Mouse (Mus musculus): ENCODE data around the gene Eif2ak4. TPM values are rescaled to one million over a fixed set of nuclear protein-coding genes. Genes with fewer than 3 reads are reported as not detected.

Eif2ak4 gene
- polyA plus RNA-seq, 1 experiment = 11.9 TPM

DNA sequence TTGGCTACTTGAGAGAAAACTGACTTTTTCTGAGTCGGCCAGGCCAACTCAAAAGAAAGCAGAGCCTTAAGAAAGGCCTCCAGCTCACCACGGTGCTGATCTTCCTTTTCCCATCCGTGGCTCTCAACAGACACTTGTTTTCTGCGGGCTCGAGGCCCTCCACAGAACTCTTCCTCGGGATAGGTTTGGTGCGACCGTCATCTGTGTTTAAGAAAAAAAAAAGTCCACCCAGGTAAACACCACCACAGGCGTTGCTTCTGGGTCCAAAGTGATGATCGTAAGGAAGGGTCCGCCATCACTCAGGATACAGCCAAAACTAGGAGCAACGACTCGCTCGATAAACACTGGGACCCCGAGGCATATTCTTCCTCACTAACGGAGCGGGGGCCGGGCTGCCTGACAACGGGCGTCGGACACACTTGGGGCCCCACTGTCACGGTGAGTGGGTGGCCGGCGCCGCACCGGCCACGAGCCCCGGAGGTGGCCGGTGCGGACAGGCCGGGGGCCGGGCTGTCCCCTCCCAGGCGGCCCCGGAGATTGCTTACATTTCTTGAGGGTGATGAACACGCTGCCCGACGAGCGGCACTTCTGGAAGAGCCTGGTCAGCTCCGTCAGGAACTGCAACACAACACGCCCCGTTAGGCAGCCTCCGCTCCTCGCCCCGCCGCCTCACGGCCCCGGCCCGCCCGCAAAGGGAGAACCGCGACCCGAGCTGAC, 90.6 kb downstream of the Eif2ak4 start:
- TF ChIP-seq CTCF (IDR thresholded peaks at IDR 0.05; ENCODE audit: extremely low read depth, insufficient read depth, insufficient read length, insufficient replicate concordance) (no peak), POLR2A (IDR thresholded peaks at IDR 0.05; ENCODE audit: low read depth, low read length) (no peak)
- no peaks in the 10 kb centered on the region for H3K27me3 ChIP-seq (ENCODE audit: control insufficient read depth, insufficient read depth, low read length)
- H3K4me3 ChIP-seq (ENCODE audit: extremely low read depth, insufficient read depth, insufficient read length) = peak overlapping the region; percentile 87
- peaks cover 8% of the 10 kb centered on the region; the same call in 1 of the 2 replicates for H3K36me3 ChIP-seq (ENCODE audit: control insufficient read depth, insufficient read depth, low read length)
- peaks cover 6% of the 10 kb centered on the region; the same call in 1 of the 2 replicates for H3K4me1 ChIP-seq (ENCODE audit: control insufficient read depth, insufficient read depth, insufficient read length)
- peak overlapping the region; percentile 69; the same call in 1 of the 2 replicates for H3K27ac ChIP-seq (ENCODE audit: insufficient read depth, low read length)
- DNase-seq (ENCODE audit: low read depth in 1 of 2, low spot score in 2 of 2) = no peak
- WGBS = under 1% methylated on average over 50 of the region's 52 CpGs

- peak; percentile 90 to 92 for DNase-seq (ENCODE audit: low read depth in 1 of 2, low spot score in 2 of 2)
- Histone ChIP-seq H3K4me3 (ENCODE audit: extremely low read depth, insufficient read depth, insufficient read length) (peak within 1 kb of the TSS; percentile 87), H3K4me1 (ENCODE audit: control insufficient read depth, insufficient read depth, insufficient read length) (peaks cover 6% of the 10 kb centered on the region; the same call in 1 of the 2 replicates), H3K27me3 (ENCODE audit: control insufficient read depth, insufficient read depth, low read length) (no peaks in the 10 kb centered on the region), H3K36me3 (ENCODE audit: control insufficient read depth, insufficient read depth, low read length) (peaks cover 8% of the 10 kb centered on the region; the same call in 1 of the 2 replicates), H3K27ac (ENCODE audit: insufficient read depth, low read length) (peak within 1 kb of the TSS; percentile 69)
- TF ChIP-seq CTCF (IDR thresholded peaks at IDR 0.05; ENCODE audit: extremely low read depth, insufficient read depth, insufficient read length, insufficient replicate concordance) = no peak
- TF ChIP-seq POLR2A (IDR thresholded peaks at IDR 0.05; ENCODE audit: low read depth, low read length) = peak; percentile 62
- under 1% methylated on average over 35 of the region's 35 CpGs for WGBS
Observed at GRCm38 (mm10) chr2:118479550-118479909, 91.1 kb downstream of the Eif2ak4 start, which contains the start of gene Srp14. TSS of gene Srp14 (minus strand) at chr2:118479711.

GRCm38 (mm10) chr2:118480886-118481285, 92.5 kb downstream of the Eif2ak4 start:
- WGBS = 94% methylated on average over 7 of the region's 7 CpGs
- no peak for DNase-seq (ENCODE audit: low read depth in 1 of 2, low spot score in 2 of 2)
- no peak overlapping the region for H3K4me3 ChIP-seq (ENCODE audit: extremely low read depth, insufficient read depth, insufficient read length)
- no peaks in the 10 kb centered on the region for H3K27me3 ChIP-seq (ENCODE audit: control insufficient read depth, insufficient read depth, low read length)
- peaks cover 5% of the 10 kb centered on the region; the same call in 1 of the 2 replicates for H3K36me3 ChIP-seq (ENCODE audit: control insufficient read depth, insufficient read depth, low read length)
- H3K4me1 ChIP-seq (ENCODE audit: control insufficient read depth, insufficient read depth, insufficient read length) = peaks cover 6% of the 10 kb centered on the region; the same call in 1 of the 2 replicates
- TF ChIP-seq POLR2A (IDR thresholded peaks at IDR 0.05; ENCODE audit: low read depth, low read length) (no peak), CTCF (IDR thresholded peaks at IDR 0.05; ENCODE audit: extremely low read depth, insufficient read depth, insufficient read length, insufficient replicate concordance) (no peak)
- no peak overlapping the region for H3K27ac ChIP-seq (ENCODE audit: insufficient read depth, low read length)

DNA sequence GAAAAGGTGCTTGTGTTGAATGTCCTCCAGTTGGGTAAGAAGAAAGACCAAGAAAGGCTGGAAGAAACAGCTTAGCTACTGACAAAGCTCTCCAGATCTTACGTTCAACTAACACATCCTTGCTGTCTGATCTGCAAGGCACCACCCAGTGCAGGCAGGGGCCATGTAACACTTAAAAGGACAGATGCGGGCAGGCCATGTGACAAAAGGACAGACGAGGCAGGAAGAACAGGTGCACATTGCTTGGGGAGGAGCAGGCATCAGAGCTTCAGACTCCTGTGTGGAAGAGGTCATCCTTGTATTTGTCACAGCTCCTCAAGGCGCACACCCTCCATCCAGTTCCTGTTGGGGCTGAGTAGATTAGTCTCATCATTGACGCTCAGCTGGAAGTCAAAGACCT, 94.6 kb downstream of the Eif2ak4 start:
- DNase-seq (ENCODE audit: low read depth in 1 of 2, low spot score in 2 of 2) = no peak
- H3K36me3 ChIP-seq (ENCODE audit: control insufficient read depth, insufficient read depth, low read length) = no peaks in the 10 kb centered on the region
- H3K4me1 ChIP-seq (ENCODE audit: control insufficient read depth, insufficient read depth, insufficient read length) = peaks cover 5% of the 10 kb centered on the region; the same call in 1 of the 2 replicates
- WGBS = 66% methylated on average over 5 of the region's 5 CpGs
- no peak overlapping the region for H3K27ac ChIP-seq (ENCODE audit: insufficient read depth, low read length)
- H3K27me3 ChIP-seq (ENCODE audit: control insufficient read depth, insufficient read depth, low read length) = no peaks in the 10 kb centered on the region
- no peak overlapping the region for H3K4me3 ChIP-seq (ENCODE audit: extremely low read depth, insufficient read depth, insufficient read length)
- TF ChIP-seq POLR2A (IDR thresholded peaks at IDR 0.05; ENCODE audit: low read depth, low read length) (no peak), CTCF (IDR thresholded peaks at IDR 0.05; ENCODE audit: extremely low read depth, insufficient read depth, insufficient read length, insufficient replicate concordance) (no peak)

DNA sequence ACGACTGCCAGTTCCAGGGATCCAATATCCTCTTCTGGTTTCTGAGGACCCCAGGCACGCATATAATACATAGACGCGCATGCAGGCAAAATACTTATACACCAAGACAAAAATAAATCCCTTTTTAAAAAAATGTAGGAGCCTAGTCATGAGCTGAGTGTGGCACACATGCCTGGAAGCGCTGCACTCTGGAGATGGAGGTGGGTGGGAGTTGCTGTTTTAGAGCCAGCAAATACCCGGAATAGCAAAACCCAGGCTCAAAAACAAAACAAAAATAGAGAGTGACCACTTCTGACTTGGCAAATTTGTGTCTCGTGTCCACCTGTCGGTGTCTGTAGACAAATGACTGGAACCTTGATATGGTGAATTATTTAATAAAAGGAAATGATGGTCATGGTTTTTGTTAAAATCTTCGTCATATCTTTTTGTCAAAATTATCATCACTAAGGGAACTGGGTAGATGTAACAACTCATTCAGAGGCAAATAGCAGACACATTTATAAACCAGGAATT, 96.0 kb downstream of the Eif2ak4 start:
- no peak for DNase-seq (ENCODE audit: low read depth in 1 of 2, low spot score in 2 of 2)
- WGBS = 89% methylated on average over 9 of the region's 9 CpGs
- no peaks in the 10 kb centered on the region for H3K27me3 ChIP-seq (ENCODE audit: control insufficient read depth, insufficient read depth, low read length)
- H3K4me1 ChIP-seq (ENCODE audit: control insufficient read depth, insufficient read depth, insufficient read length) = no peaks in the 10 kb centered on the region; the same call in 1 of the 2 replicates
- no peak overlapping the region for H3K4me3 ChIP-seq (ENCODE audit: extremely low read depth, insufficient read depth, insufficient read length)
- no peak overlapping the region for H3K27ac ChIP-seq (ENCODE audit: insufficient read depth, low read length)
- TF ChIP-seq POLR2A (IDR thresholded peaks at IDR 0.05; ENCODE audit: low read depth, low read length) (no peak), CTCF (IDR thresholded peaks at IDR 0.05; ENCODE audit: extremely low read depth, insufficient read depth, insufficient read length, insufficient replicate concordance) (no peak)
- no peaks in the 10 kb centered on the region for H3K36me3 ChIP-seq (ENCODE audit: control insufficient read depth, insufficient read depth, low read length)

DNA sequence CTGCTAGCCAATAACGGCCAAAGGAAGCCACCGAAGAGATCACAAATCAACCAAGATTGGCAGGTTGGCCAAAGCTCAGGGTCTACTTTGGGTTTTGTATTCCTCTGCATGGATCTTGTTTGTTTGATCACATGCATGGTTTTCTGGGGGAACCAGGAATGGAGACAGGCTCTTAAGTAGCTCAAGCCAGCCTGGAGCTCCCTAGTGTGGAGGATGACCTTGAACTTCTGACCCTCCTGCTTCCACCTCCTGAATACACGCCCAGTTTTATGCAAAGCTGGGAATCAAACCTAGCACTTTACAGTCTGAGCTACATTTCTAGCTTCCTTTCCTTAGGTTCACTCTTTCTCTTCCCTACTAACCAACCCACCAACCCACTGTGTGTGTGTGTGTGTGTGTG, 97.0 kb downstream of the Eif2ak4 start:
- WGBS = 87% methylated on average over 3 of the region's 3 CpGs
- Histone ChIP-seq H3K36me3 (ENCODE audit: control insufficient read depth, insufficient read depth, low read length) (no peaks in the 10 kb centered on the region), H3K4me1 (ENCODE audit: control insufficient read depth, insufficient read depth, insufficient read length) (peaks cover 7% of the 10 kb centered on the region; the same call in 1 of the 2 replicates), H3K27me3 (ENCODE audit: control insufficient read depth, insufficient read depth, low read length) (no peaks in the 10 kb centered on the region), H3K27ac (ENCODE audit: insufficient read depth, low read length) (no peak overlapping the region), H3K4me3 (ENCODE audit: extremely low read depth, insufficient read depth, insufficient read length) (no peak overlapping the region)
- DNase-seq (ENCODE audit: low read depth in 1 of 2, low spot score in 2 of 2) = no peak
- TF ChIP-seq CTCF (IDR thresholded peaks at IDR 0.05; ENCODE audit: extremely low read depth, insufficient read depth, insufficient read length, insufficient replicate concordance) (no peak), POLR2A (IDR thresholded peaks at IDR 0.05; ENCODE audit: low read depth, low read length) (no peak)

- TF ChIP-seq POLR2A (IDR thresholded peaks at IDR 0.05; ENCODE audit: low read depth, low read length) = no peak
- peak; percentile 93; the same call in 1 of the 2 replicates for TF ChIP-seq CTCF (IDR thresholded peaks at IDR 0.05; ENCODE audit: extremely low read depth, insufficient read depth, insufficient read length, insufficient replicate concordance)
- Histone ChIP-seq H3K36me3 (ENCODE audit: control insufficient read depth, insufficient read depth, low read length) (no peaks in the 10 kb centered on the region), H3K27ac (ENCODE audit: insufficient read depth, low read length) (no peak overlapping the region), H3K4me3 (ENCODE audit: extremely low read depth, insufficient read depth, insufficient read length) (no peak overlapping the region), H3K27me3 (ENCODE audit: control insufficient read depth, insufficient read depth, low read length) (no peaks in the 10 kb centered on the region), H3K4me1 (ENCODE audit: control insufficient read depth, insufficient read depth, insufficient read length) (peaks cover 20% of the 10 kb centered on the region; the same call in 1 of the 2 replicates)
- WGBS = 28% methylated on average over 12 of the region's 12 CpGs
- DNase-seq (ENCODE audit: low read depth in 1 of 2, low spot score in 2 of 2) = peak; percentile 34 to 80
Observed at GRCm38 (mm10) chr2:118486933-118487332, 98.5 kb downstream of the Eif2ak4 start.
